Mouse (Mus musculus): Measurements from ENCODE around the gene Tiparp. TPM values are rescaled to one million over a fixed set of nuclear protein-coding genes. Genes with fewer than 3 reads are reported as not detected.
A peak's percentile ranks its signal among the peaks of the same experiment; 100 is the strongest.

Tiparp gene
- 39.0 and 45.6 TPM in 2 replicates for polyA plus RNA-seq (2015; fragmentation: Nextera tagmentation; extraction: Ambion mirVana)

DNA sequence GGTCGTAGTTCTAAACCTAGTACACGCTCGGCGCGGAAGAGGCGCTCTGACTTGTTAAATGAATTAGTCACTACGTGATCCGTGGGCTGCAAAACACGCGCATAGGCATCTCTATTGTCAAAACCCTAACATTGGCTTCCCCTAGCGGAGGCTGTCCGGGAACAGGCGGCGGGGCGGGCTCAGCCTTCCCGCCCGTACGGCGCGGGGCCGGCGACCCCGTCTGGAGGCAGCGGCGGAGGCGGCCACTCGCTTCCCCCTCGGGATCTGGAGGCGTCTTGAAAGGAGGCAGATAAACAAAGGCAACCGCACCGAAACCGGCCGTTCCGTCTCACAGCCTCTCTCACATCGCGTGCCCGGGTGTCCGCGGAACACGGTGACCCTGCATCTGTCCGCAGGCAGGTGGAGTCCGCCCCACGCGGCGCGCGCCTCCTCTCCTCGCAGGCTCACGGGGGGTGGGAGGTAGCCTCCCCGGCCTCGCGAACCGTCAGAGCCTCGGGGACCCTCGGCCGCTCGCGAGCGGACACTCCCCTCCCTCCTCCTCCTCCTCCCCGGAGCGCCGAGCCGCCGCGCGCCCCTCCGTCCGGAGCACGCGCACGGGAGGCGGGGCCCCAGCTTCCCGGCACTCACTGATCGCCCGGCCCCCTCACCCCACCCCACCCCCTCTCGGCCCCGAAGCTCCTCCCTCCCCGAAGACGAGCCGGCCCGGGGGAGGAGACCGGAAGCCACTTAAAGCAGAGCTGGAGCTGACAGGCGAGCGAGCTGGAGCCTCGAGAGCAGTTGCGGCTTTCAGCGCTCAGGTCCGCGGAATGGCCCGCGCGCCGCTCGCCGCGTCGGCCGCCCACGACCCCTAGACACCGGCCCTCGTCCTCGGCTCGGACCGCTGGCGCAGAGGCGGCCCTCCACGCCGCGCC, at the start of gene Tiparp:
Tiparp (plus strand) TSS at position 720 of the 911 bp plus-strand sequence.
- H3K4me1 ChIP-seq (replicated peaks) = no peaks in the 10 kb centered on the region
- peak within 1 kb of the TSS; percentile 99 for H3K27ac ChIP-seq
- ATAC-seq = peak; percentile 94
- 0 out of 2 replicates have a peak, but pooled peaks cover 4% of the 10 kb centered on the region for H3K36me3 ChIP-seq
- H3K27me3 ChIP-seq (replicated peaks) = no peaks in the 10 kb centered on the region
- no peaks in the 10 kb centered on the region for H3K9me3 ChIP-seq
- H3K9ac ChIP-seq = peak within 1 kb of the TSS; percentile 96
- under 1% methylated on average over 104 of the region's 109 CpGs for WGBS
- peak within 1 kb of the TSS; percentile 70 for H3K4me2 ChIP-seq (replicated peaks)
- peak within 1 kb of the TSS; percentile 95 for H3K4me3 ChIP-seq (replicated peaks)

DNA sequence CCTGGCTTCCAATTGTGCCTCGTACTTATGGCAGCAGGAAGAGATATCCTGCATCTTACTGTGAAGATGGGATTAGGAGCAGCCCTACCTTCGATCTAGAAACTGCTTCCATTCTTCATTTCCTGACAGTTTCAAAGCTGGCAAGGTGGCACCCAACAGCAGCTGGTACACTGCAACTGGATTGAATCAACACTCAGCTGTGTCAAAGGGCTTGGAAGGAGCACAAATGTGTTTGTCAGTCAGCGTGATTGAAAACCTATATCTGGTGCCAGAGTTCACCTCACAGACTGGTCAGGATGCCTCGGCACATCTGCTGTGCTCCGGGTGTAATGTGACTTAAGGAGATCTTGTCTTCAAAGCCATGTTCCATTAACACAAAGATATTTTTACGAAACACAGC, 47.5 kb upstream of the Tiparp start:
- no peak for ATAC-seq
- H3K36me3 ChIP-seq = no peaks in the 10 kb centered on the region
- no peaks in the 10 kb centered on the region for H3K27me3 ChIP-seq (replicated peaks)
- no peak overlapping the region for H3K4me2 ChIP-seq (replicated peaks)
- WGBS = 56% methylated on average over 6 of the region's 6 CpGs
- H3K9me3 ChIP-seq = no peaks in the 10 kb centered on the region
- no peak overlapping the region for H3K27ac ChIP-seq
- no peak overlapping the region for H3K4me3 ChIP-seq (replicated peaks)
- H3K4me1 ChIP-seq (replicated peaks) = peaks cover 3% of the 10 kb centered on the region; the same call in 1 of the 2 replicates
- H3K9ac ChIP-seq = no peak overlapping the region

GRCm38 (mm10) chr3:65482266-65482665, 45.9 kb upstream of the Tiparp start:
- Histone ChIP-seq H3K9me3 (no peaks in the 10 kb centered on the region), H3K4me3 (replicated peaks) (no peak overlapping the region), H3K36me3 (no peaks in the 10 kb centered on the region), H3K9ac (no peak overlapping the region), H3K4me2 (replicated peaks) (no peak overlapping the region), H3K4me1 (replicated peaks) (peaks cover 3% of the 10 kb centered on the region; the same call in 1 of the 2 replicates), H3K27ac (no peak overlapping the region), H3K27me3 (replicated peaks) (no peaks in the 10 kb centered on the region)
- ATAC-seq = no peak
- WGBS = 38% methylated on average over 1 of the region's 1 CpGs

- Histone ChIP-seq H3K9ac (no peak overlapping the region), H3K4me3 (replicated peaks) (no peak overlapping the region), H3K36me3 (no peaks in the 10 kb centered on the region), H3K27me3 (replicated peaks) (no peaks in the 10 kb centered on the region), H3K4me1 (replicated peaks) (peaks cover 3% of the 10 kb centered on the region; the same call in 1 of the 2 replicates), H3K27ac (no peak overlapping the region), H3K4me2 (replicated peaks) (no peak overlapping the region), H3K9me3 (no peaks in the 10 kb centered on the region)
- 31% methylated on average over 6 of the region's 6 CpGs for WGBS
- ATAC-seq = peak; percentile 66; the same call in 1 of the 2 replicates
Observed at GRCm38 (mm10) chr3:65482698-65483407, 45.4 kb upstream of the Tiparp start.

- 58% methylated on average over 7 of the region's 7 CpGs for WGBS
- Histone ChIP-seq H3K27ac (no peak overlapping the region), H3K27me3 (replicated peaks) (no peaks in the 10 kb centered on the region), H3K4me1 (replicated peaks) (peaks cover 3% of the 10 kb centered on the region; the same call in 1 of the 2 replicates), H3K9me3 (no peaks in the 10 kb centered on the region), H3K4me2 (replicated peaks) (no peak overlapping the region), H3K4me3 (replicated peaks) (no peak overlapping the region), H3K36me3 (no peaks in the 10 kb centered on the region), H3K9ac (no peak overlapping the region)
- ATAC-seq = no peak
Observed at GRCm38 (mm10) chr3:65484161-65484733, 44.0 kb upstream of the Tiparp start.

DNA sequence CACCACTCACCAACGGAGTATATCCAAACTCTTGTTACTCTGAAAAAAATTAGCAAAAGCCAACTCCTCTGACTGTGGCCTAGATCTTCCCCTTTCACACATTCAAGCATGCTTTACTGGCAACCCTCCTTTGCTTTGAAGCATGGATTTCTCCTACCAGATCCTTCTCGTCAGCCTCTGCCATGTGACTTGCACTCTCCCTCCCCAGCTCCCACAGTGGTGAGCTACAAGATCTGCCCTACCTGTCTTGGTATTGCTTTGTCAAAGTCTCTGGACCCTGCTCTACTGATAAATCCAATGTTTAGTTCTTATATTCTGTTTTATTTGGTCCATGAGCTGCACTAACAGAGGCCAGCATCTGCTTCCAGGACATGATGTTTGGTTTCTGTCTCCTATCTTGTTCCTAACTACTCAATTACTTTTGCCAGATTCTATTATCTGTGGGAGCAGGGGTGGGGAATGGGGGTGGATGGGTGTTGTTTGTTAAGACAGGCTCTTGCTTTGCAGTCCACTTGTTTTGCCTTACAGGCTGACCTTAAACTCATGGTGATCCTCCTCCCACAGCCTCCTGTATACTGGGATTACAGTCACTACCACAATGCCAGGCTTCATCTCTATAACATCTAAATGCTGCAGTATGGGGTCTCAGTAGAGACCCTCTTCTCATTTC, 40.7 kb upstream of the Tiparp start:
- no peak for ATAC-seq
- no peak overlapping the region for H3K27ac ChIP-seq
- whole genome bisulfite sequencing = 63% methylated on average over 2 of the region's 2 CpGs

DNA sequence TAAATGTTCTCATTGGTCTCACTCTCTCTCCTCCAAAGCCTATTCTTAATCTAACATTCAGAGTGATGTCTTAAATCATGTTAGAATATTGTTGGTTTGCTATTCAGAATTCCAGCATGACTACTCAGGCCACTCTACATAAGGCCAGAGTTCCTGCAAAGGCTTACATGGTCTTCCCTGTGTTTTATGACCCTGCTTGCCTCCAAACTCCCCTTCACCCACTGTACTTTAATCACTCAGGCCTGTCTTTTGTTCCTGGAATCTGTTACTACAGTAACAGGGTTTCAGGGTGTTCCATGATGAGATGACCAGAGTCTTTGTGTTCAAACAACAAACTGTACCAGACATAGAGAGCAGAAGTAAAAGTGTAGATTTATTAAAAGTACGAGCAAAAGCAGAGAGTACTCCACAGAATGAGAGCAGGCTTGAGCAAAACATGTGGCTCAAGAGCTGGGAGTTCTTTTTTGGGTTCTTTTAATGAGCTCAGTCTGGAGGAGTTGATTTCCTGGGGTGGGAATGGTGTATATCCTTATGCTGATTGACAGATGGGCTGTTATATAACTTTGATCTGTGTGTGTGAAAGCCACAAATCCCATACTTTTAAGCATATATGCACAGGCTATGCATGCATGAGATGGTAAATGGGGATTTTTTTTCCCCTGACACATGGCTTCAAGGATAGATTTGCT, 39.5 kb upstream of the Tiparp start:
- 76% methylated on average over 1 of the region's 1 CpGs for WGBS
- ATAC-seq = no peak
- no peak overlapping the region for H3K9ac ChIP-seq

More for the DNA sequence above, 40.7 kb upstream of the Tiparp start:
- Histone ChIP-seq H3K27me3 (replicated peaks) (no peaks in the 10 kb centered on the region), H3K4me3 (replicated peaks) (no peak overlapping the region), H3K9me3 (no peaks in the 10 kb centered on the region), H3K9ac (no peak overlapping the region), H3K4me2 (replicated peaks) (no peak overlapping the region), H3K36me3 (no peaks in the 10 kb centered on the region), H3K4me1 (replicated peaks) (no peaks in the 10 kb centered on the region)

GRCm38 (mm10) chr3:65489601-65490000, 38.6 kb upstream of the Tiparp start:
- 86% methylated on average over 6 of the region's 6 CpGs for WGBS
- no peaks in the 10 kb centered on the region for H3K36me3 ChIP-seq
- ATAC-seq = no peak
- H3K27me3 ChIP-seq (replicated peaks) = no peaks in the 10 kb centered on the region
- no peak overlapping the region for H3K4me2 ChIP-seq (replicated peaks)
- H3K4me1 ChIP-seq (replicated peaks) = peaks cover 4% of the 10 kb centered on the region; the same call in 1 of the 2 replicates
- no peak overlapping the region for H3K27ac ChIP-seq
- no peak overlapping the region for H3K9ac ChIP-seq
- no peaks in the 10 kb centered on the region for H3K9me3 ChIP-seq
- H3K4me3 ChIP-seq (replicated peaks) = no peak overlapping the region

More for the DNA sequence above, 39.5 kb upstream of the Tiparp start:
- Histone ChIP-seq H3K4me2 (replicated peaks) (no peak overlapping the region), H3K27ac (no peak overlapping the region), H3K27me3 (replicated peaks) (no peaks in the 10 kb centered on the region), H3K4me1 (replicated peaks) (no peaks in the 10 kb centered on the region), H3K9me3 (no peaks in the 10 kb centered on the region), H3K4me3 (replicated peaks) (no peak overlapping the region), H3K36me3 (no peaks in the 10 kb centered on the region)

DNA sequence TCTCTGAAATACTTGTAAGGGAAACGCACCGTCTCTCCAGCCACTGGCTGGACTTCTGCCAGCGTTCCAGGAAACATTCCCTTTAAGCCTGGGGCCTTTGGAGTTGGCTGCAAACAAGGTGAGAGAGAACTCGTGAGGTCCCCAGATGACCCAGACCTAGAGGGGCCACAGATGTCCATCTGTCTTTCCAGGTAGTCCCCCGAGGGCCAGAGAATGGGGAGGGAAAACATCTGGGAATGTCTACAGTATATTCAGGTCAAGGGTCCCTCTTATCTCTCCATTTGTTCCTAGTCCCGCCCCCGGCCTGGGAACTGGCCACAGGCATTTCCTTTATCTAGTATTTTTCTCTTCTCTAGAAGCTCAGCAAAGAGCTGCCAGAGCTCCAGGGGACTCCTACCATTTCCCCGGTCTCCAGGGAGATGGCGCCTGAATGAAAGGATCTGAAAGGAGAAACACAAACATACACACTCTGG, 33.9 kb upstream of the Tiparp start:
- Histone ChIP-seq H3K27me3 (replicated peaks) (no peaks in the 10 kb centered on the region), H3K4me1 (replicated peaks) (peaks cover 5% of the 10 kb centered on the region; the same call in 1 of the 2 replicates), H3K9ac (no peak overlapping the region), H3K4me2 (replicated peaks) (peak overlapping the region; percentile 28), H3K27ac (no peak overlapping the region), H3K9me3 (no peaks in the 10 kb centered on the region), H3K36me3 (no peaks in the 10 kb centered on the region), H3K4me3 (replicated peaks) (no peak overlapping the region)
- WGBS = 32% methylated on average over 9 of the region's 9 CpGs
- no peak for ATAC-seq

DNA sequence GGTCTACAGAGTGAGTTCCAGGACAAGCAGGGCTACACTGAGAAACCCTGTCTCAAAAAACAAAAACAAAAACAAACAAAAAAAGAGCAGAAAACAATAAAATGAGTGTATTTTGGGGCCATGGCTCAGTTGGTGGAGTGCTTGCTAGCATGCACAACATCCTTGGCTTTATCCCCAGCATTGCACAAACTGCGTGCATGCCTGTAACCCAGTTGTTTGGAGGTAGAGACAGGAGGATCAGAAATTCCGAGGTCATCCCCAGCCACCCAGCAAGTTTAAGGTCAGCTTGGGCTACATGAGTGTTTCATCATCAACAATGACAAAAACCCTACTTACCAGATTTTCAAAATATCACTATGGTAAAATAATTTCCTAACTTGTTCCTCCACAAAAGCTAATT, 20.4 kb upstream of the Tiparp start:
- WGBS = 77% methylated on average over 2 of the region's 2 CpGs
- H3K4me2 ChIP-seq (replicated peaks) = no peak overlapping the region
- ATAC-seq = no peak

DNA sequence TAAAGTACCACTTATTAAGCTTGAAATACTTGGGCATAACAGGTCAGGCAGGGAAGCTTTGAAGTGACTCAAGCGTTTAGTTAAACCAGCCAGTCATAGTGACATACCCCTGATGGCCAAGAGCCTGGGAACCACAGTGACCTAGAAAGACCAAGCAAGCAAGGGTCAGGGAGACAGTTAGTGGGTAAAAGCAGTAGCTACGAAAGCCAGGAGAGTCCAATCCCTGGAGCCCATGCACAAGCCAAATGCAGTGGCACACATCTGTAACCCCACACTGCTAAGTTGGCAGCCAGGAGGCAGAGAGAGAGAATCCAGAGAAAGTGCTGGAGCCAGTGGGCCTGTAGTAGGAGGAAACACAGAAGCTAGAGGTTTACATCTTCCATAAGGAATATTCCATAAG, 17.6 kb upstream of the Tiparp start:
- Histone ChIP-seq H3K4me3 (replicated peaks) (no peak overlapping the region), H3K36me3 (no peaks in the 10 kb centered on the region), H3K27ac (no peak overlapping the region), H3K4me1 (replicated peaks) (no peaks in the 10 kb centered on the region), H3K27me3 (replicated peaks) (no peaks in the 10 kb centered on the region), H3K9ac (no peak overlapping the region), H3K9me3 (no peaks in the 10 kb centered on the region), H3K4me2 (replicated peaks) (no peak overlapping the region)
- ATAC-seq = no peak
- WGBS = 82% methylated on average over 2 of the region's 2 CpGs

More for the DNA sequence above, 20.4 kb upstream of the Tiparp start:
- H3K4me3 ChIP-seq (replicated peaks) = no peak overlapping the region
- H3K9me3 ChIP-seq = no peaks in the 10 kb centered on the region
- no peaks in the 10 kb centered on the region for H3K36me3 ChIP-seq
- H3K4me1 ChIP-seq (replicated peaks) = no peaks in the 10 kb centered on the region
- H3K27ac ChIP-seq = no peak overlapping the region
- H3K27me3 ChIP-seq (replicated peaks) = no peaks in the 10 kb centered on the region
- no peak overlapping the region for H3K9ac ChIP-seq

Data from intestine, embryonic 15.5 days (tissue).